Mouse (Mus musculus): ENCODE data around the gene Sars. TPM values are rescaled to one million over a fixed set of nuclear protein-coding genes. Genes with fewer than 3 reads are reported as not detected.

Sars gene
- total RNA-seq, 1 experiment: 204 TPM

- DNase-seq (ENCODE audit: low read depth, low spot score): no peak
- H3K9me3 ChIP-seq (ENCODE audit: control insufficient read depth, insufficient read depth, low read depth, low read length): no peaks in the 10 kb centered on the region
- H3K36me3 ChIP-seq (ENCODE audit: control insufficient read depth, insufficient read depth, low read length, poor library complexity, severe bottlenecking): no peaks in the 10 kb centered on the region
- TF ChIP-seq HCFC1 (IDR thresholded peaks at IDR 0.05; ENCODE audit: borderline replicate concordance, insufficient read depth, low read length): no peak
- no peak for TF ChIP-seq CHD2 (IDR thresholded peaks at IDR 0.05; ENCODE audit: low read depth, low read length)
- no peak for TF ChIP-seq ZC3H11A (IDR thresholded peaks at IDR 0.05; ENCODE audit: borderline replicate concordance, low read depth, low read length)
- no peak for TF ChIP-seq ZNF384 (IDR thresholded peaks at IDR 0.05; ENCODE audit: low read depth, low read length)
- TF ChIP-seq MAFK (IDR thresholded peaks at IDR 0.05; ENCODE audit: insufficient read depth, low read depth, low read length): no peak
- H3K9ac ChIP-seq (ENCODE audit: insufficient read depth, low read depth, low read length, poor library complexity, severe bottlenecking): no peak overlapping the region
- in situ Hi-C loops (cut with MboI; ENCODE audit: low sequenced_read_pairs in 2 of 2, unreplicated experiment in 2 of 2): no loop called here
- H3K4me3 ChIP-seq (ENCODE audit: insufficient read depth in 1 of 2, low read depth in 1 of 2, low read length in 2 of 2, poor library complexity in 1 of 2, severe bottlenecking in 1 of 2): no peak overlapping the region
- H3K27ac ChIP-seq (ENCODE audit: insufficient read depth, low read depth, low read length, poor library complexity, severe bottlenecking): no peak overlapping the region
- peaks cover 3 to 10% of the 10 kb centered on the region in 2 experiments; a peak in 2 of 4 replicates for H3K4me1 ChIP-seq (ENCODE audit: control insufficient read depth in 2 of 2, insufficient read depth in 2 of 2, low read length in 2 of 2, poor library complexity in 1 of 2)
Measured at GRCm38 (mm10) chr3:108378875-108379663, 65.9 kb downstream of the Sars start.

Other genes with a start within 250 kb of the Sars start
- gene Cyb561d1, start 244.0 kb downstream of the Sars start, total RNA-seq (2012; rRNA removed): 2.2 and 3.9 TPM in 2 replicates
- 9.1 and 9.5 TPM in 2 replicates for gene Atxn7l2, start 234.3 kb downstream of the Sars start, total RNA-seq (2012; rRNA removed)
- 0.62 and 1.6 TPM in 2 replicates for gene Sypl2, start 218.6 kb downstream of the Sars start, total RNA-seq (2012; rRNA removed)
- gene Psma5, start 188.3 kb downstream of the Sars start, total RNA-seq (2012; rRNA removed): 172 and 248 TPM in 2 replicates
- 21.2 and 30.5 TPM in 2 replicates for gene Sort1, start 161.1 kb downstream of the Sars start, total RNA-seq (2012; rRNA removed)
- gene Mybphl, start 80.3 kb downstream of the Sars start, total RNA-seq (2012; rRNA removed): not detected in 2 replicates
- 172 and 284 TPM in 2 replicates for gene Psrc1, start 61.4 kb downstream of the Sars start, total RNA-seq (2012; rRNA removed)
- gene Celsr2, start 29.7 kb downstream of the Sars start, total RNA-seq (2012; rRNA removed): 7.9 and 15.6 TPM in 2 replicates
- 0.63 TPM in 1 of 2 replicates, not detected in the other for gene 1700013F07Rik, start 88.9 kb upstream of the Sars start, total RNA-seq (2012; rRNA removed)
- gene 5330417C22Rik, start 91.3 kb upstream of the Sars start, total RNA-seq (2012; rRNA removed): 0.27 and 0.37 TPM in 2 replicates
- gene Tmem167b, start 117.3 kb upstream of the Sars start, total RNA-seq (2012; rRNA removed): 21.1 and 21.8 TPM in 2 replicates
- gene Taf13, start 126.5 kb upstream of the Sars start, total RNA-seq (2012; rRNA removed): 12.5 and 17.3 TPM in 2 replicates
- gene Wdr47, start 146.1 kb upstream of the Sars start, total RNA-seq (2012; rRNA removed): 14.5 and 15.9 TPM in 2 replicates
- gene Clcc1, start 208.7 kb upstream of the Sars start, total RNA-seq (2012; rRNA removed): 33.9 and 59.8 TPM in 2 replicates

All from ES-E14 (cell line).